In the genomic region with DNA sequence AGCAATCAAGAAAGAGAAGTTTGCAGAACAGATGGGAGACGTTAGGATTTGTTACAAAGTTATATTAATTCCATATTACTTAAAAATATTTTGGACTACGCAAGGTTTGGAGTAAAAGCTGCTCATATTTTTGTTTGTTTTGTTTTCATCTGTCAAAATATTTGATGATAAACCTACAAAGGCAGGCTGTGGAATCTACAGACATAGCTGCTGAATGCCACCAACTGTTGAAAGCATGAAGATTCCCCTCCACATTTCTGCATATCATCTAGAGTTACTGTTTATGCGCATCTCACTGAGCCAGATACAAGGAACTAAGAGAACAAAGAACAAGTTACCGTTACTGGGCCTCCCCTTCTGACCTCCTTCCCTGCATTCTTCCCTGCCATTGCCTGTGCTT, we compare ENCODE assay signal across 18 mouse cellular contexts.
"Had no signal": no experiment of that assay in that cellular context is flagged by ENCODE, and none has a peak within 500 bp of the region (broad histone marks: within the 10 kb centered on the region; RNA-seq: fewer than 3 reads in every experiment).

No protein-coding gene starts in this region.

- H3K4me1 ChIP-seq: midbrain, embryonic 10.5 days; midbrain, embryonic 12.5 days; neural tube, embryonic 13.5 days; neural tube, embryonic 15.5 days had no signal

- H3K27me3 ChIP-seq: midbrain, embryonic 12.5 days; neural tube, embryonic 13.5 days; neural tube, embryonic 15.5 days had no signal

- H3K36me3 ChIP-seq: midbrain, embryonic 10.5 days; midbrain, embryonic 12.5 days; neural tube, embryonic 13.5 days; neural tube, embryonic 15.5 days had no signal

- H3K9me3 ChIP-seq: midbrain, embryonic 10.5 days; midbrain, embryonic 12.5 days; neural tube, embryonic 13.5 days; neural tube, embryonic 15.5 days had no signal

- H3K4me2 ChIP-seq: lung, embryonic 14.5 days; midbrain, embryonic 12.5 days; neural tube, embryonic 13.5 days; neural tube, embryonic 15.5 days had no signal

- H3K4me3 ChIP-seq: midbrain, embryonic 10.5 days; midbrain, embryonic 12.5 days; myocyte; neural tube, embryonic 13.5 days; neural tube, embryonic 15.5 days had no signal

- DNase-seq: lung, embryonic 14.5 days; lung, postnatal 10 days; lung, postnatal 4 days; midbrain, embryonic 14.5 days; retina, postnatal 1 day; right cerebral cortex, adult 18-20 months; right cerebral cortex, postnatal 25 days; right cerebral cortex, postnatal 4 days; spleen, adult 18-20 months; thymus, adult 18-20 months; thymus, postnatal 14 days; thymus, postnatal 36 days had no signal

- ATAC-seq: midbrain, embryonic 16.5 days had no signal

- H3K27ac ChIP-seq: midbrain, embryonic 10.5 days; midbrain, embryonic 12.5 days; neural tube, embryonic 13.5 days; neural tube, embryonic 15.5 days had no signal

- H3K9ac ChIP-seq: lung, embryonic 14.5 days; midbrain, embryonic 12.5 days; neural tube, embryonic 13.5 days; neural tube, embryonic 15.5 days had no signal
